Mouse (Mus musculus): Measurements from ENCODE around the gene Myh7.
"Not testable (repeated sequence)": the region's sequence is repeated elsewhere in the genome, so short reads cannot be mapped to it uniquely, and the experiment has no call there.

The Myh7 gene

GRCm38 (mm10) chr14:54968344-54968743, 26.1 kb downstream of the Myh7 start:
- no peak for DNase-seq (ENCODE audit: low read depth, low spot score)

GRCm38 (mm10) chr14:54967874-54968273, 26.6 kb downstream of the Myh7 start:
- DNase-seq (ENCODE audit: low read depth, low spot score): no peak

- no peak for DNase-seq (ENCODE audit: low read depth, low spot score)
These were observed 28.0 kb downstream of the Myh7 start, which contains the start of gene Myh6 for GRCm38 (mm10) chr14:54966320-54966977. TSS of gene Myh6 (minus strand) at chr14:54966927.

- no peak for DNase-seq (ENCODE audit: low read depth, low spot score)
These were observed 28.8 kb downstream of the Myh7 start for GRCm38 (mm10) chr14:54965631-54966030.

- DNase-seq (ENCODE audit: low read depth, low spot score): no peak
These were observed 29.4 kb downstream of the Myh7 start for GRCm38 (mm10) chr14:54965044-54965443.

GRCm38 (mm10) chr14:54963727-54964126, 30.7 kb downstream of the Myh7 start:
- DNase-seq (ENCODE audit: low read depth, low spot score): no peak

- DNase-seq (ENCODE audit: low read depth, low spot score): no peak
These were observed 31.7 kb downstream of the Myh7 start for GRCm38 (mm10) chr14:54962714-54963113.

GRCm38 (mm10) chr14:54961487-54961886, 32.9 kb downstream of the Myh7 start:
- no peak for DNase-seq (ENCODE audit: low read depth, low spot score)

GRCm38 (mm10) chr14:54960769-54961168, 33.7 kb downstream of the Myh7 start:
- peak; percentile 50 for DNase-seq (ENCODE audit: low read depth, low spot score)

- not testable (repeated sequence) for DNase-seq (ENCODE audit: low read depth, low spot score)
These were observed 34.4 kb downstream of the Myh7 start for GRCm38 (mm10) chr14:54959853-54960613.

GRCm38 (mm10) chr14:54959197-54959596, 35.2 kb downstream of the Myh7 start:
- no peak for DNase-seq (ENCODE audit: low read depth, low spot score)

- DNase-seq (ENCODE audit: low read depth, low spot score): no peak
These were observed 35.9 kb downstream of the Myh7 start for GRCm38 (mm10) chr14:54958503-54958902.

- DNase-seq (ENCODE audit: low read depth, low spot score): no peak
These were observed 37.9 kb downstream of the Myh7 start for GRCm38 (mm10) chr14:54956533-54956932.

GRCm38 (mm10) chr14:54955481-54955880, 38.9 kb downstream of the Myh7 start:
- no peak for DNase-seq (ENCODE audit: low read depth, low spot score)

GRCm38 (mm10) chr14:54954474-54954873, 40.0 kb downstream of the Myh7 start:
- no peak for DNase-seq (ENCODE audit: low read depth, low spot score)

- no peak for DNase-seq (ENCODE audit: low read depth, low spot score)
These were observed 40.7 kb downstream of the Myh7 start for GRCm38 (mm10) chr14:54953664-54954206.

- DNase-seq (ENCODE audit: low read depth, low spot score): no peak
These were observed 42.8 kb downstream of the Myh7 start for GRCm38 (mm10) chr14:54951587-54951986.

- no peak for DNase-seq (ENCODE audit: low read depth, low spot score)
These were observed 43.9 kb downstream of the Myh7 start for GRCm38 (mm10) chr14:54950493-54950892.

GRCm38 (mm10) chr14:54948781-54949180, 45.6 kb downstream of the Myh7 start:
- DNase-seq (ENCODE audit: low read depth, low spot score): no peak

- not testable (repeated sequence) for DNase-seq (ENCODE audit: low read depth, low spot score)
These were observed 47.4 kb downstream of the Myh7 start for GRCm38 (mm10) chr14:54947008-54947407.

GRCm38 (mm10) chr14:54945975-54946704, 48.3 kb downstream of the Myh7 start:
- DNase-seq (ENCODE audit: low read depth, low spot score): peak; percentile 57

- DNase-seq (ENCODE audit: low read depth, low spot score): no peak
These were observed 49.5 kb downstream of the Myh7 start for GRCm38 (mm10) chr14:54944939-54945338.

Measured in brain, adult 2 months (tissue).